Mouse (Mus musculus) testis, postnatal 14 days (tissue): Measurements from ENCODE around the gene Gm10719.
"Not testable (repeated sequence)": the region's sequence is repeated elsewhere in the genome, so short reads cannot be mapped to it uniquely, and the experiment has no call there.

ENCODE experiments used
- DNase-seq: peaks from one replicate; pipeline ENCODE4 v3.0.0; 2021; ENCODE audit warnings: low spot score

Gene Gm10719

DNA sequence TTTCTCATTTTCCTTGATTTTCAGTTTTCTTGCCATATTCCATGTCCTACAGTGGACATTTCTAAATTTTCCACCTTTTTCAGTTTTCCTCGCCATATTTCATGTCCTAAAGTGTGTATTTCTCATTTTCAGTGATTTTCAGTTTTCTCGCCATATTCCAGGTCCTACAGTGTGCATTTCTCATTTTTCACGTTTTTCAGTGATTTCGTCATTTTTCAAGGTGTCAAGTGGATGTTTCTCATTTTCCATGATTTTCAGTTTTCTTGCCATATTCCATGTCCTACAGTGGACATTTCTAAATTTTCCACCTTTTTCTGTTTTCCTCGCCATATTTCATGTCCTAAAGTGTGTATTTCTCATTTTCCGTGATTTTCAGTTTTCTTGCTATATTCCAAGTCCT, 8.4 kb downstream of the Gm10719 start:
- DNase-seq, result peak; percentile 88

DNA sequence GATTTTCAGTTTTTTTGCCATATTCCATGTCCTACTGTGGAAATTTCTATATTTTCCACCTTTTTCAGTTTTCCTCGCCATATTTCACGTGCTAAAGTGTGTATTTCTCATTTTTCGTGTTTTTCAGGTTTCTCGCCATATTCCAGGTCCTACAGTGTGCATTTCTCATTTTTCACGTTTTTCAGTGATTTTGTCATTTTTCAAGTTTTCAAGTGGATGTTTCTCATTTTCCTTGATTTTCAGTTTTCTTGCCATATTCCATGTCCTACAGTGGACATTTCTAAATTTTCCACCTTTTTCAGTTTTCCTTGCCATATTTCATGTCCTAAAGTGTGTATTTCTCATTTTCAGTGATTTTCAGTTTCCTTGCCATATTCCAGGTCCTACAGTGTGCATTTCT, 8.9 kb downstream of the Gm10719 start:
- DNase-seq, result not testable (repeated sequence)

DNA sequence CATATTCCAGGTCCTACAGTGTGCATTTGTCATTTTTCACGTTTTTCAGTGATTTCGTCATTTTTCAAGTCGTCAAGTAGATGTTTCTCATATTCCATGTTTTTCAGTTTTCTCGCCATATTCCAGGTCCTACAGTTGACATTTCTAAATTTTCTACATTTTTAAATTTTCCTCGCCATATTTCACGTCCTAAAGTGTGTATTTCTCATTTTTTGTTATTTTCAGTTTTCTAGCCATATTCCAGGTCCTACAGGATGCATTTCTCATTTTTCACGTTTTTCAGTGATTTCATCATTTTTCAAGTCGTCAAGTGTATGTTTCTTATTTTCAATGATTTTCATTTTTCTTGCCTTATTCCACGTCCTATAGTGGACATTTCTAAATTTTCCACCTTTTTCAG, 9.5 kb downstream of the Gm10719 start:
- DNase-seq, result not testable (repeated sequence)

DNA sequence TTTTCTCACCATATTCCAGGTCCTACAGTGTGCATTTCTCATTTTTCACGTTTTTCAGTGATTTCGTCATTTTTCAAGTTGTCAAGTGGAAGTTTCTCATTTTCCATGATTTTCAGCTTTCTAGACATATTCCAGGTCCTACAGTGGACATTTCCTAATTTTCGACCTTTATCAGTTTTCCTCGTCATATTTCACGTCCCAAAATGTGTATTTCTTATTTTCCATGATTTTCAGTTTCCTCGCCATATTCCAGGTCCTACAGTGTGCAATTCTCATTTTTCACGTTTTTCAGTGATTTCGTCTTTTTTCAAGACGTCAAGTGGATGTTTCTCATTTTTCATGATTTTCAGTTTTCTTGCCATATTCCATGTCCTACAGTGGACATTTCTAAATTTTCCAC, 10.0 kb downstream of the Gm10719 start:
- DNase-seq, result not testable (repeated sequence)

DNA sequence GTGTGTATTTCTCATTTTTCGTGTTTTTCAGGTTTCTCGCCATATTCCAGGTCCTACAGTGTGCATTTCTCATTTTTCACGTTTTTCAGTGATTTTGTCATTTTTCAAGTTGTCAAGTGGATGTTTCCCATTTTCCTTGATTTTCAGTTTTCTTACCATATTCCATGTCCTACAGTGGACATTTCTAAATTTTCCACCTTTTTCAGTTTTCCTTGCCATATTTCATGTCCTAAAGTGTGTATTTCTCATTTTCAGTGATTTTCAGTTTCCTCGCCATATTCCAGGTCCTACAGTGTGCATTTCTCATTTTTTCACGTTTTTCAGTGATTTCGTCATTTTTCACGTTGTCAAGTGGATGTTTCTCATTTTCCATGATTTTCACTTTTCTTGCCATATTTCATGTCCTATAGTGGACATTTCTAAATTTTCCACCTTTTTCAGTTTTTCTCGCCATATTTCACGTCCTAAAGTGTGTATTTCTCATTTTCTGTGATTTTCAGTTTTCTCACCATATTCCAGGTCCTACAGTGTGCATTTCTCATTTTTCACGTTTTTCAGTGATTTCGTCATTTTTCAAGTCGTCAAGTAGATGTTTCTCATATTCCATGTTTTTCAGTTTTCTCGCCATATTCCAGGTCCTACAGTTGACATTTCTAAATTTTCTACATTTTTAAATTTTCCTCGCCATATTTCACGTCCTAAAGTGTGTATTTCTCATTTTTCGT, 12.2 kb downstream of the Gm10719 start:
- DNase-seq, result peak; percentile 75

DNA sequence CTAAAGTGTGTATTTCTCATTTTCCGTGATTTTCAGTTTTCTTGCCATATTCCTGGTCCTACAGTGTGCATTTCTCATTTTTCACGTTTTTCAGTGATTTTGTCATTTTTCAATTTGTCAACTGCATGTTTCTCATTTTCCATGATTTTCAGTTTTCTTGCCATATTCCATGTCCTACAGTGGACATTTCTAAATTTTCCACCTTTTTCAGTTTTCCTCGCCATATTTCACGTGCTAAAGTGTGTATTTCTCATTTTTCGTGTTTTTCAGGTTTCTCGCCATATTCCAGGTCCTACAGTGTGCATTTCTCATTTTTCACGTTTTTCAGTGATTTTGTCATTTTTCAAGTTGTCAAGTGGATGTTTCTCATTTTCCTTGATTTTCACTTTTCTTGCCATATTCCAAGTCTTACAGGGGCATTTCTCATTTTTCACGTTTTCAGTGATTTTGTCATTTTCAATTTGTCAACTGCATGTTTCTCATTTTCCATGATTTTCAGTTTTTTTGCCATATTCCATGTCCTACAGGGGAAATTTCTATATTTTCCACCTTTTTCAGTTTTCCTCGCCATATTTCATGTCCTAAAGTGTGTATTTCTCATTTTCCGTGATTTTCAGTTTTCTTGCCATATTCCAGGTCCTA, 13.6 kb downstream of the Gm10719 start:
- not testable (repeated sequence) for DNase-seq

DNA sequence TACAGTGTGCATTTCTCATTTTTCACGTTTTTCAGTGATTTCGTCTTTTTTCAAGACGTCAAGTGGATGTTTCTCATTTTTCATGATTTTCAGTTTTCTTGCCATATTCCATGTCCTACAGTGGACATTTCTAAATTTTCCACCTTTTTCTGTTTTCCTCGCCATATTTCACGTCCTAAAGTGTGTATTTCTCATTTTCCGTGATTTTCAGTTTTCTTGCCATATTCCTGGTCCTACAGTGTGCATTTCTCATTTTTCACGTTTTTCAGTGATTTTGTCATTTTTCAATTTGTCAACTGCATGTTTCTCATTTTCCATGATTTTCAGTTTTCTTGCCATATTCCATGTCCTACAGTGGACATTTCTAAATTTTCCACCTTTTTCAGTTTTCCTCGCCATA, 17.1 kb downstream of the Gm10719 start, which contains the start of gene Gm17535:
Gene Gm17535 (plus strand): TSS at position 301 of the 400 bp plus-strand sequence.
- not testable (repeated sequence) for DNase-seq

DNA sequence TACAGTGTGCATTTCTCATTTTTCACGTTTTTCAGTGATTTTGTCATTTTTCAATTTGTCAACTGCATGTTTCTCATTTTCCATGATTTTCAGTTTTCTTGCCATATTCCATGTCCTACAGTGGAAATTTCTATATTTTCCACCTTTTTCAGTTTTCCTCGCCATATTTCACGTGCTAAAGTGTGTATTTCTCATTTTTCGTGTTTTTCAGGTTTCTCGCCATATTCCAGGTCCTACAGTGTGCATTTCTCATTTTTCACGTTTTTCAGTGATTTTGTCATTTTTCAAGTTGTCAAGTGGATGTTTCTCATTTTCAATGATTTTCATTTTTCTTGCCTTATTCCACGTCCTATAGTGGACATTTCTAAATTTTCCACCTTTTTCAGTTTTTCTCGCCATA, 19.4 kb downstream of the Gm10719 start, which contains the start of gene Gm10715:
Gene Gm10715 (plus strand): TSS at position 301 of the 400 bp plus-strand sequence.
- DNase-seq, result not testable (repeated sequence)

DNA sequence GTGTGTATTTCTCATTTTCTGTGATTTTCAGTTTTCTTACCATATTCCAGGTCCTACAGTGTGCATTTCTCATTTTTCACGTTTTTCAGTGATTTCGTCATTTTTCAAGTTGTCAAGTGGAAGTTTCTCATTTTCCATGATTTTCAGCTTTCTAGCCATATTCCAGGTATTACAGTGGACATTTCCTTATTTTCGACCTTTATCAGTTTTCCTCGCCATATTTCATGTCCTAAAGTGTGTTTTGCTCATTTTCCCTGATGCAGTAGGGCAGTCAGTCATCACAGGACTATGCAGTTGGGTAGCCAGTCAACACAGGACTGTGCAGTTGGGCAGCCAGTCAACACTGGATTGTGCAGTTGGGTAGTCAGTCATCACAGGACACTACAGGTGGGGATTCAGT, 21.0 kb downstream of the Gm10719 start:
- DNase-seq, result not testable (repeated sequence)
